Mouse (Mus musculus): ENCODE data around the gene Nelfb. TPM values are rescaled to one million over a fixed set of nuclear protein-coding genes. Genes with fewer than 3 reads are reported as not detected.

Gene Nelfb
- polyA plus RNA-seq, 1 experiment = 37.2 TPM

DNA sequence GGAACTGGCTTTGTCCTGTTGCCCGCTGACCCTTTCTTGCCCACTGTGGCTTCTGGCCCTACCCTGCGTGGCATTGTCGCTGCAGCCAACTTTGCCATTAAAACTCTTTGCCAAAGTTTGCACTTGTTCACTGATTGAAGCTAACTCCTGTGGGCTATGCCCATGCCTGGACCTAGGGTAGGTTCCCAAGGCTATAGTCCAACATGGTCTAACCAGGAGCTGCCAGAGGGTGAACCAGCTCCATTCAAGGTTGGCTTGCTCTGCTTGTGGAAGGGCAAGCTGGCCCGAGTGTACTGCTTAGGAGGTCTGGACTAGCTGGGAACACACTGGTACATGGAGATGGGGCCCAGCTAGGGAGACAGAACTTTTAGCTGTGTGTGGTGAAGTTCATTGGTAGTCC, 32.9 kb upstream of the Nelfb start:
- Histone ChIP-seq H3K4me1 (ENCODE audit: control insufficient read depth, insufficient read depth, insufficient read length, low read length) (peaks cover 28% of the 10 kb centered on the region), H3K27me3 (ENCODE audit: control insufficient read depth, insufficient read depth, low read length) (no peaks in the 10 kb centered on the region; the same call in 1 of the 2 replicates), H3K27ac (ENCODE audit: insufficient read depth, low read depth, low read length) (no peak overlapping the region), H3K36me3 (ENCODE audit: control insufficient read depth, insufficient read depth, low read length) (peaks cover 10% of the 10 kb centered on the region), H3K4me3 (ENCODE audit: low read depth, low read length) (no peak overlapping the region)
- 88% methylated on average over 4 of the region's 4 CpGs for WGBS
- TF ChIP-seq CTCF (IDR thresholded peaks at IDR 0.05; ENCODE audit: extremely low read depth, insufficient read length, insufficient replicate concordance, low read depth, low read length) (no peak), POLR2A (IDR thresholded peaks at IDR 0.05; ENCODE audit: low read depth, low read length) (no peak)

DNA sequence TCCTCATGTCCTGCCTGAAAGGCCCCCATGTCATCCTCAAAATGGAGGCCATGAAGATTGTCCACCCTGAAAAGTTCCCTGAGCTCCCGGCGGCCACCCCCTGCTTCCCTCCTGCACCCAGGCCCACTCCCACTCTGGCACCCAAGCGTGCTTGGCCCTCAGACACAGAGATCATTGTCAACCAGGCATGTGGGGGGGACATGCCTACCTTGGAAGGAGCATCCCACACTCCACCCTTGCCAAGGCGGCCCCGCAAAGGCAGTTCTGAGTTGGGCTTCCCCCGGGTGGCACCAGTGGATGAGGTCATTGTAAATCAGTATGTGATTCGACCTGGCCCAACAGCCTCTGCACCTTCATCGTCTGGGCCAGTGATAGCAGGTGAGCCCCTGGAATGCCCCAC, 32.1 kb upstream of the Nelfb start:
- TF ChIP-seq POLR2A (IDR thresholded peaks at IDR 0.05; ENCODE audit: low read depth, low read length) (no peak), CTCF (IDR thresholded peaks at IDR 0.05; ENCODE audit: extremely low read depth, insufficient read length, insufficient replicate concordance, low read depth, low read length) (no peak)
- WGBS = 83% methylated on average over 8 of the region's 8 CpGs
- H3K27me3 ChIP-seq (ENCODE audit: control insufficient read depth, insufficient read depth, low read length) = no peaks in the 10 kb centered on the region; the same call in 1 of the 2 replicates
- H3K27ac ChIP-seq (ENCODE audit: insufficient read depth, low read depth, low read length) = no peak overlapping the region
- peaks cover 5% of the 10 kb centered on the region; the same call in 1 of the 2 replicates for H3K36me3 ChIP-seq (ENCODE audit: control insufficient read depth, insufficient read depth, low read length)
- H3K4me3 ChIP-seq (ENCODE audit: low read depth, low read length) = no peak overlapping the region
- peaks cover 28% of the 10 kb centered on the region for H3K4me1 ChIP-seq (ENCODE audit: control insufficient read depth, insufficient read depth, insufficient read length, low read length)

DNA sequence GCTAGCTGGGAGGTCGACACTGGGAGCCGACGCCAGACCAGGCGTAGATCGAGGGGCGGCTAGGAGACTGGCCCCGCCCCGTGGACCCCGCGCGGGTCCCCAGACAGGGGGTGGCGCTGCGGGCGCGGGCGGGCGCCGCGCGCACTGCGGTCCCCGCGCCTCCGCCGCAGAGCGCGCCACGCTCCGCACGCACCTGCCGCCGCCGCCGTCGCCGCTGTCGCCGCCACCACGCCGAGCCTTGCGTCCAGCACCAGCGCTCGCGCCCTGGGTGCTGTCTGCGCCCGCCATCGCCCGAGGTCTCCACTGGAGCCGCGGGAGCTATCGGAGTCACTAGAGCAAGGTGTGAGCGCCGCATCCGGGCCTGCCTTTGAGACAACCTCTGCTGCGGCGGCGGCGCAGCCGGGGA, 30.8 kb upstream of the Nelfb start, which contains the start of the genes Rnf208 and Cysrt1:
Gene Rnf208, plus strand, starts transcription at position 155 of the 406 bp plus-strand sequence.
Gene Cysrt1, minus strand, starts transcription at position 352 of the 406 bp plus-strand sequence.
- under 1% methylated on average over 55 of the region's 59 CpGs for WGBS
- Histone ChIP-seq H3K27ac (ENCODE audit: insufficient read depth, low read depth, low read length) (peak within 1 kb of the TSS; percentile 31; the same call in 1 of the 2 replicates), H3K27me3 (ENCODE audit: control insufficient read depth, insufficient read depth, low read length) (no peaks in the 10 kb centered on the region; the same call in 1 of the 2 replicates), H3K36me3 (ENCODE audit: control insufficient read depth, insufficient read depth, low read length) (no peaks in the 10 kb centered on the region; the same call in 1 of the 2 replicates), H3K4me1 (ENCODE audit: control insufficient read depth, insufficient read depth, insufficient read length, low read length) (peaks cover 38% of the 10 kb centered on the region), H3K4me3 (ENCODE audit: low read depth, low read length) (peak within 1 kb of the TSS; percentile 70)
- no peak for TF ChIP-seq POLR2A (IDR thresholded peaks at IDR 0.05; ENCODE audit: low read depth, low read length)
- no peak for TF ChIP-seq CTCF (IDR thresholded peaks at IDR 0.05; ENCODE audit: extremely low read depth, insufficient read length, insufficient replicate concordance, low read depth, low read length)

DNA sequence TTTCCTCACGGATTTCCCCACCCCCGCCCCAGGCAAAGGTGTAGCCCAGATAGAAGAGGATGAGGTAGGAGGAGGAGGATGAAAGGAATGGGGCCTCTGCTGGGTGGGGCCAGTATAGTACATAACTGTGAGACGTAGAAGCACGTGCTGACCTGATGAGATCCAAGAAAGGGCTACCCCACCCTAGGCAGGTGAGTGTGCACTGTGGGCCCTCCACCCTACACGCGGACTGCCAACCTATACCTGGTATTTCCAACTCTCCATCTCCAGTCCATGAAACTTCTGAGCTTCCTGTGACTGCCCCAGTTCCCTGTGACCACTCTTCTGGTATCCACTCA, 30.1 kb upstream of the Nelfb start:
- Histone ChIP-seq H3K36me3 (ENCODE audit: control insufficient read depth, insufficient read depth, low read length) (no peaks in the 10 kb centered on the region; the same call in 1 of the 2 replicates), H3K4me1 (ENCODE audit: control insufficient read depth, insufficient read depth, insufficient read length, low read length) (peaks cover 32% of the 10 kb centered on the region), H3K27me3 (ENCODE audit: control insufficient read depth, insufficient read depth, low read length) (no peaks in the 10 kb centered on the region; the same call in 1 of the 2 replicates), H3K4me3 (ENCODE audit: low read depth, low read length) (peak overlapping the region; percentile 70), H3K27ac (ENCODE audit: insufficient read depth, low read depth, low read length) (peak overlapping the region; percentile 31; the same call in 1 of the 2 replicates)
- WGBS = 11% methylated on average over 6 of the region's 6 CpGs
- TF ChIP-seq CTCF (IDR thresholded peaks at IDR 0.05; ENCODE audit: extremely low read depth, insufficient read length, insufficient replicate concordance, low read depth, low read length) (no peak), POLR2A (IDR thresholded peaks at IDR 0.05; ENCODE audit: low read depth, low read length) (no peak)

DNA sequence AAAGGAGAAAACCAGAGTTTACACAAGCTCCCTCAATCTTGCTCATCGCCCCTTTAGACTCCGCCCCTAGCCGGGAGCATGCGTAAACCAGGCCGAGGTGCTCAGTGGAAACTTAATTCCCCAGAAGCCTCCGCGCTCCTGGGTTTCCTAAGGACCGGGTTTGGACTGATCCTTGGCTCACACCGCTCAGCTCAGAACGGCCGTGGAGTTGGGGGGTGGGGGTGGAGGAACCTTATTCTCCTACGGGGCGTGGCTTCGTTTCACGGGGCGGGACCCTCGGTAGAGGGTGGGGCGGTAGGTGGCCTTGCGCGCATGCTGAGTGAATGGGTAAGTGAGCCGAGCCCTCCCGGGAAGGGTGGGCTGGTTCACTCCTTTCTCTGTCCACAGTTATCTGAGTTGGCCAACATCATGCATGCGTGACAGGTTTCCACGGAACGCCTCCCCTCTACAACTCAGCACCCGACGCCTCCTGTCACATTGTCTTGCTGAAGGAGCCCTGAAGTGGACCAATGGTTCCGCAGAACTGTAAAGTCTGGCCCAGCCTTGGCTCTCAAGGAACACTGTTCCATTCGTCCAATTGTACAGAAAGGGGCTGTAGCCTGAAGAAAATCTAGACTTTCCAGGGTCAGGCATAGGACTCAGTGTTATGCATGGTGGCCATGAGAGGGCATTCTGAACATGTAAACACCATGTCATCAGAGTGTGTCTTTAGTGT, 29.6 kb upstream of the Nelfb start:
- WGBS = 2% methylated on average over 29 of the region's 29 CpGs
- no peaks in the 10 kb centered on the region; the same call in 1 of the 2 replicates for H3K27me3 ChIP-seq (ENCODE audit: control insufficient read depth, insufficient read depth, low read length)

DNA sequence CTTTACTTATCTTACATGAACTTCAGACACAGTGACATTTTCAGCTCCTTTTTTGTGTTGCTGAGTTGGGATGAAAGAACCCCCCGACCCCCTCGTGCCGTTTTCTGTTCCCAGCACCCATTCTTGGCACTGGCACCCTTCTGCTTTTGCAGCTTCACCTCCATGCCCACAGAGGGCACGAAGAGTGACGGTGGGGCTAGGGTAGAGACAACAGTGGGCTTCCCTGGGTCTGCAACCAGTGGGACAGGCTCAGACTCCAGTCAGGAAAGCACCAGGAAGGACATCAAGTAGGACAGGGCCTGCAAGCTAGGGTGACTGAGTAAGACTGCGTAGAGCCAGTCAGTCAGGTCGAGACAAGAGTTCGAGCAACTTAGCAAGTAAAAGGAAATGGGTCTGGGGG, 29.0 kb upstream of the Nelfb start:
- Histone ChIP-seq H3K27ac (ENCODE audit: insufficient read depth, low read depth, low read length) (0 out of 2 replicates have a peak overlapping the region, but pooled peaks have one; percentile 31), H3K4me3 (ENCODE audit: low read depth, low read length) (no peak overlapping the region), H3K36me3 (ENCODE audit: control insufficient read depth, insufficient read depth, low read length) (no peaks in the 10 kb centered on the region; the same call in 1 of the 2 replicates), H3K4me1 (ENCODE audit: control insufficient read depth, insufficient read depth, insufficient read length, low read length) (peaks cover 33% of the 10 kb centered on the region), H3K27me3 (ENCODE audit: control insufficient read depth, insufficient read depth, low read length) (no peaks in the 10 kb centered on the region; the same call in 1 of the 2 replicates)
- 68% methylated on average over 8 of the region's 8 CpGs for WGBS
- no peak for TF ChIP-seq POLR2A (IDR thresholded peaks at IDR 0.05; ENCODE audit: low read depth, low read length)
- no peak for TF ChIP-seq CTCF (IDR thresholded peaks at IDR 0.05; ENCODE audit: extremely low read depth, insufficient read length, insufficient replicate concordance, low read depth, low read length)

More for the DNA sequence above, 29.6 kb upstream of the Nelfb start:
- peak overlapping the region; percentile 70 for H3K4me3 ChIP-seq (ENCODE audit: low read depth, low read length)
- TF ChIP-seq CTCF (IDR thresholded peaks at IDR 0.05; ENCODE audit: extremely low read depth, insufficient read length, insufficient replicate concordance, low read depth, low read length) = no peak
- TF ChIP-seq POLR2A (IDR thresholded peaks at IDR 0.05; ENCODE audit: low read depth, low read length) = peak; percentile 35; the same call in 1 of the 2 replicates
- peaks cover 30% of the 10 kb centered on the region for H3K4me1 ChIP-seq (ENCODE audit: control insufficient read depth, insufficient read depth, insufficient read length, low read length)
- H3K36me3 ChIP-seq (ENCODE audit: control insufficient read depth, insufficient read depth, low read length) = no peaks in the 10 kb centered on the region; the same call in 1 of the 2 replicates
- peak overlapping the region; percentile 31; the same call in 1 of the 2 replicates for H3K27ac ChIP-seq (ENCODE audit: insufficient read depth, low read depth, low read length)

DNA sequence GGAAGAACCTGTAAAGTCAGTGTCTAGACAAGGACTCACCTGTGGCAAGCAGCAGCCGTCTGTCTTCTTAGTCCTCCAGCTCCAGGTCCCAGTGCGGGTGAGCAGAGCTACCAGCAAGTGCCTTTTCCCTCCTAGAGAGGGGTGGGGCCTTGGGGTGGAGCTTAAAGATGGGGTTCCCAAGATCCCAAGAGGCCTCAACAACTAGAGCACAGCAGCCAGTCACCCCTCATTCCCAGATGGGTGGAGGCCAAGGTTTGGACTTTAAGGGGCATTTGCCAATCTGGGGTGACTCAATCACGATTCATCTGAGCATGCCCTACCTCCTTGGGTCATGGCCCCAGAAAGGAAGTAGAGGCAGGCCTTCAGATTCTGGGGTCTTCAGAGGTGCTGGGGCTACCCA, 28.5 kb upstream of the Nelfb start:
- H3K27ac ChIP-seq (ENCODE audit: insufficient read depth, low read depth, low read length) = no peak overlapping the region
- no peaks in the 10 kb centered on the region; the same call in 1 of the 2 replicates for H3K27me3 ChIP-seq (ENCODE audit: control insufficient read depth, insufficient read depth, low read length)
- TF ChIP-seq POLR2A (IDR thresholded peaks at IDR 0.05; ENCODE audit: low read depth, low read length) (no peak), CTCF (IDR thresholded peaks at IDR 0.05; ENCODE audit: extremely low read depth, insufficient read length, insufficient replicate concordance, low read depth, low read length) (no peak)
- peaks cover 37% of the 10 kb centered on the region for H3K4me1 ChIP-seq (ENCODE audit: control insufficient read depth, insufficient read depth, insufficient read length, low read length)
- no peaks in the 10 kb centered on the region for H3K36me3 ChIP-seq (ENCODE audit: control insufficient read depth, insufficient read depth, low read length)
- 81% methylated on average over 3 of the region's 3 CpGs for WGBS
- no peak overlapping the region for H3K4me3 ChIP-seq (ENCODE audit: low read depth, low read length)
